Mouse (Mus musculus) heart, embryonic 12.5 days (tissue): Measurements from ENCODE around the gene Rtn1. TPM values are rescaled to one million over a fixed set of nuclear protein-coding genes. Genes with fewer than 3 reads are reported as not detected.

Source experiments
- ATAC-seq: fragments of 200-750 bp; cut with Nextera tagmentation; 2 replicates; pipeline ENCODE4 v1.8.0; 2017; ENCODE audit warnings: moderate TSS enrichment, moderate library complexity; ENCODE audit not compliant: insufficient number of reproducible peaks, low FRiP score
- H3K27ac ChIP-seq: fragments of 300-500 bp; sonication (generic); 2 replicates; pipeline ENCODE4 v1.5.1; 2016; ENCODE audit warnings: mild to moderate bottlenecking, moderate library complexity; ENCODE audit not compliant: poor library complexity, severe bottlenecking
- H3K27me3 ChIP-seq: fragments of 300-500 bp; sonication (generic); replicated peaks from 2 replicates; pipeline ENCODE4 v1.6.1; 2016; ENCODE audit warnings: mild to moderate bottlenecking, moderate library complexity
- H3K36me3 ChIP-seq: fragments of 300-500 bp; sonication (generic); 2 replicates; pipeline ENCODE4 v1.6.1; 2016; ENCODE audit warnings: mild to moderate bottlenecking, moderate library complexity
- H3K4me1 ChIP-seq: fragments of 300-500 bp; sonication (generic); replicated peaks from 2 replicates; pipeline ENCODE4 v1.6.1; 2016; ENCODE audit warnings: mild to moderate bottlenecking
- H3K4me2 ChIP-seq: fragments of 300-500 bp; sonication (generic); 2 replicates; pipeline ENCODE4 v1.6.1; 2016; ENCODE audit warnings: mild to moderate bottlenecking, moderate library complexity
- H3K4me3 ChIP-seq: fragments of 300-500 bp; sonication (generic); 2 replicates; pipeline ENCODE4 v1.5.1; 2016; ENCODE audit warnings: mild to moderate bottlenecking
- H3K9ac ChIP-seq: fragments of 300-500 bp; sonication (generic); 2 replicates; pipeline ENCODE4 v1.6.1; 2016; ENCODE audit warnings: mild to moderate bottlenecking, moderate library complexity
- H3K9me3 ChIP-seq: fragments of 300-500 bp; sonication (generic); replicated peaks from 2 replicates; pipeline ENCODE4 v1.6.1; 2016; ENCODE audit warnings: mild to moderate bottlenecking, moderate library complexity
- whole genome bisulfite sequencing: fragments of 180-500 bp; shearing (Covaris S2); methylation state at CpG from one replicate; pipeline ENCODE4 v1.1.7; 2016; 5-methylcytosine and 5-hydroxymethylcytosine counted together
- polyA plus RNA-seq: library from polyadenylated mRNA; unstranded; fragments of >200 nt; fragmentation: Nextera tagmentation; extraction: Ambion mirVana; gene quantifications from 2 replicates; pipeline ENCODE4 v1.2.1, GENCODE M21; 2016

Rtn1 gene
- polyA plus RNA-seq, 1 experiment from 2014 or later = 18.4 TPM

DNA sequence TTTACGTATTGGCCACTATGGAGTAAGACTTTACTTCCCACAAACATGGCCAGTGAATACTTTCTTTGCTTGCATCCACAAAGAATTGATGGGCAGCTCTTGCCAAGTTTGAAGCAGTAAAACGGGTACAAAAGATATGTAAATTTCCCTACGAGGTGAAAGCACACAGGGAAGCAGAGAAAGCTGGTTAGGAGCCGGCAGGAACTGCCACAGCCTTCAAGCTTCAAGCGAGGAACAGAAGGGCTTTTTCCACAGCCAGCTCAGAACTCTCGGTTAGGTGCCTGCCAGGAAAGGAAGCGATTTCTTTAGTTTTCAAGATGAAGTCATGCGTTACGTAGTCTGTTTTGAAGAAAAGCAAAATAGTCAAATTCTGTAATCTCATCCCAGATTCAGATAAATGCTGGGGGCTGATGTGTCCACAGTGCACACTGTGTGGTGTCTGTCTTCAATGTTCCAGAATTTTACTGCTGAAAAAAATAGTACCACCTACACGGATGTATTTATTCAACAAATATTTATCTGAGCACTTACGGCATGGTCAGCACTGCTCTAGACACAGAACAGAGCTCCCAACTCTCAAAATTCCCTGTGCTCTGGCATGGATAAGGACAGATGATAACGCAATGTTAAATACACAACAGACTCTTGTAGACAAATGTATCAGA lies 169.5 kb downstream of the Rtn1 start:
- Histone ChIP-seq H3K27ac (peak overlapping the region; percentile 56), H3K4me1 (peaks cover 20% of the 10 kb centered on the region), H3K27me3 (peaks cover 41% of the 10 kb centered on the region), H3K4me3 (no peak overlapping the region), H3K4me2 (no peak overlapping the region; the same call in 1 of the 2 replicates), H3K9ac (no peak overlapping the region), H3K36me3 (no peaks in the 10 kb centered on the region), H3K9me3 (no peaks in the 10 kb centered on the region)
- 41% methylated on average over 12 of the region's 12 CpGs for WGBS
- peak; percentile 73 for ATAC-seq

DNA sequence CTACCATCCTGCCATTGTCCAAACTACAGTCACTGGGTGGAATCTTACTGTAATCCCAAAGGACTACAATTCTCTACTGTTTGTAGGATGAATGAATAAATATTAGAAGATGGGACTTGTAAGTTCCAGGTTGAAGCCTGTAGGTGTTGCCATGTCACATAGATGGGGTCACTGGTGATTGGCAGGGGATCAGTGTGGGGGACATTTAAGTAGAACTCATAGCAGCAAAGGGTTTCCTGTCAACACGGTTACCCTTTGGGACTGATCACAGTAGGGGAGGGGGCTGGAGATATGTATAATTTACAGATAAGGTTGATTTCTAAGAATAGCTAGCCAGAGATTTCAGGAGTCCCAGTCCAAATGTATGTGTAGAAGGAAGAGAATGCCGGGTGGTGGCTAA lies 171.6 kb downstream of the Rtn1 start:
- Histone ChIP-seq H3K27ac (no peak overlapping the region), H3K36me3 (no peaks in the 10 kb centered on the region), H3K4me1 (peaks cover 20% of the 10 kb centered on the region), H3K4me2 (peak overlapping the region; percentile 78), H3K9ac (no peak overlapping the region), H3K9me3 (no peaks in the 10 kb centered on the region), H3K27me3 (peaks cover 48% of the 10 kb centered on the region), H3K4me3 (0 out of 2 replicates have a peak overlapping the region, but pooled peaks have one; percentile 45)
- 29% methylated on average over 2 of the region's 2 CpGs for WGBS
- ATAC-seq = no peak

DNA sequence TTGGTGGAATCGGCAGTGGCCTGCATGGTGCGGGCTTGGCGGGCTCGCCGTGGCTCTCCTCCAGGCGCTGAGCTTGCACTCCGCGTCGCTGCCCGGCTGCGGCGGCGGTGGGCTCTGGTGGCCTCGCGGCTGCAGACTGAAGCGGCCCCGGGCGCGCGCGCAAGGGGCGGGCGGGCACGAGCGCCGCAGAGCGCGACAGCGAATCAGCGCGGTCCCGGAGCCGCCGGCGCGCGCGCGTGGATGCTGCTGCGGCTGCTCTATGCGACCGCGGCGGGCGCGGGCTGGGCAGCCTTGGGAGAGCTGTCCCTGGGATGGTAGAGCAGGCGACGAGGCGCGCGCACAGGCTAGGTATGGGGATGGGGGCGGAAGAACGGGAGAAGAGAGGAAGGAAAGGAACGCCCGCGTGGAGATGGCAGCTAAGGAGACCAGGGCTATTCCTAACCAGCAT lies 172.3 kb downstream of the Rtn1 start:
- peak overlapping the region; percentile 53 for H3K9ac ChIP-seq
- ATAC-seq = peak; percentile 67
- WGBS = 2% methylated on average over 56 of the region's 56 CpGs

DNA sequence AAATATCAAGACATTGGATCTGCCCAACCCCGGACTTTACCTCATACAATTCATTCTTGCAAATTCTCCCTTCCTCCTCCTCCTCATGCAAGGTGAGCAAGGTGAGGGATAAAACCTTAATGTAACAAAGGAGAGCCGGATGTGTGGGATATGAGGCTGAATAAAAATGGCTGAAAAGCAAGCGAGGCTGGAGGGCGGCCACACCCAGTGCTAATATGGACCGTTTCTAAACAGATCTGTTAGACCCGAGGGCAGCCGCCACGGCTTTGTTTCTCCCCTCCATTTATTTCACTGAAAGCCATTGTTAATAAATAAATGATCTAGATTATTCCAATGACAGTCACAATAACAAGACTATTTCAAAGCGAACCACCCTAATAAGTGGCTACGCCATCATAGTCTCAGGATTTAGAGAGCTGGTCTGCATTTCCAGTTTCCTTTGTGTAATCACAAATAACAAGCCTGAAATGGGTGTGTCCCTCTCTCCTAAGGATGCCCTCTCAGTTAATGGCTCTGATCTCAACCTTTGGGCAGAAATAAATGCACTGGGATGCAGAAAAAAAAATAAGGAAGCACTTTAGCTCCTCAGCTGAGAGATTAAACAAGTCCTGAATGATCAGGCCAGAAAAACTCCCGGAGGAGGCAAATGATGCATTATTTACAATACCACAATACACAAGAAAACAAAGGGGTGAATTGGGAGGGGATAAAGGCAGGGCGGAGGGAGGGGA lies 173.1 kb downstream of the Rtn1 start:
- Histone ChIP-seq H3K4me3 (peak overlapping the region; percentile 45), H3K27ac (no peak overlapping the region), H3K4me1 (peaks cover 20% of the 10 kb centered on the region), H3K27me3 (peaks cover 48% of the 10 kb centered on the region), H3K9ac (0 out of 2 replicates have a peak overlapping the region, but pooled peaks have one; percentile 53), H3K4me2 (peak overlapping the region; percentile 78), H3K9me3 (no peaks in the 10 kb centered on the region), H3K36me3 (no peaks in the 10 kb centered on the region)
- WGBS = 57% methylated on average over 12 of the region's 12 CpGs
- no peak for ATAC-seq

More for the DNA sequence above, 172.3 kb downstream of the Rtn1 start:
- no peak overlapping the region for H3K27ac ChIP-seq
- H3K9me3 ChIP-seq = no peaks in the 10 kb centered on the region
- peaks cover 20% of the 10 kb centered on the region for H3K4me1 ChIP-seq
- H3K27me3 ChIP-seq = peaks cover 48% of the 10 kb centered on the region
- H3K4me3 ChIP-seq = peak overlapping the region; percentile 45
- H3K36me3 ChIP-seq = no peaks in the 10 kb centered on the region
- H3K4me2 ChIP-seq = peak overlapping the region; percentile 78

DNA sequence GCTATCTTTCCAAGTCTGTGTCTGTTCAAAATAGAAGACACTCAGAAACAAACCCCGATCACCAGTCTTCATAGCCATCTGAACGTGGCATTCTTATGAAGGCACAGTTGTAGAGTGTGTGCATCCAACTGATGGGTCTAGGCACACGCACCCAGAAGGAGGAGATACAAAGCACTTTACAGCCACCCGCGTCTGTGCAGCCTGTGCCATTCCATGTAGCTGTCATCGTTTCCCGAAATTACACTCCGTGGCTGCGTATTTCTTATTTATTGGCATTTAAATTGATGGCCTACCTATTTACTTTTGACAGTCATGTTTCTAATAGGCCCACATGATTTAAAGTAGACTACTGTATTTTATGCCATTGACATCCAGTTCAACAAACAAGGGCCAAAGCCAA lies 173.9 kb downstream of the Rtn1 start:
- no peak for ATAC-seq
- Histone ChIP-seq H3K36me3 (no peaks in the 10 kb centered on the region), H3K9me3 (no peaks in the 10 kb centered on the region), H3K9ac (no peak overlapping the region), H3K4me2 (no peak overlapping the region), H3K27me3 (peaks cover 45% of the 10 kb centered on the region), H3K4me3 (no peak overlapping the region), H3K27ac (no peak overlapping the region), H3K4me1 (peaks cover 20% of the 10 kb centered on the region)
- WGBS = 91% methylated on average over 9 of the region's 9 CpGs

DNA sequence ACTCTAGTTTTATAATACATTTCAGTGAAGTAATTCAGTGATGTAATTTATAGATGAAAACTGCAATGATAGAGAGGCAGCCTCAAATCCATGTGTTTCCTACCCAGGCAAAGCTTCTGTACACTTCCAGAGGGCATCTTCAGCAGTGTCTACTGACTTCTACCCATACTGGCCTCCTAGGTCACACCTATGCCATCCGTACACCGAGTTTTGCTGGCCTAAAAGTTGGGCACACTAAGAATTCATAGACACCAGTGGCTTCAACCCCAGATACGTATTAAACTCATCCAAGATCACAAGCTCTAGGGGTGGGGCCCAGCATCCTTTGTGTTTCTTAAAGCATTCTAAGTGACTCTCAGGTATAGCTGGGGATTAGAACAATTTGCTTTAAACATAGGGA lies 174.7 kb downstream of the Rtn1 start:
- Histone ChIP-seq H3K27ac (no peak overlapping the region), H3K27me3 (peaks cover 45% of the 10 kb centered on the region), H3K9ac (no peak overlapping the region), H3K4me3 (no peak overlapping the region), H3K9me3 (no peaks in the 10 kb centered on the region), H3K36me3 (no peaks in the 10 kb centered on the region), H3K4me1 (peaks cover 15% of the 10 kb centered on the region), H3K4me2 (no peak overlapping the region)
- no peak for ATAC-seq
- WGBS = 81% methylated on average over 3 of the region's 3 CpGs

- H3K27ac ChIP-seq = no peak overlapping the region
- no peaks in the 10 kb centered on the region for H3K36me3 ChIP-seq
- H3K9ac ChIP-seq = no peak overlapping the region
- peaks cover 40% of the 10 kb centered on the region for H3K27me3 ChIP-seq
- 82% methylated on average over 19 of the region's 19 CpGs for WGBS
- peaks cover 10% of the 10 kb centered on the region for H3K4me1 ChIP-seq
- H3K4me3 ChIP-seq = no peak overlapping the region
- no peaks in the 10 kb centered on the region for H3K9me3 ChIP-seq
- ATAC-seq = no peak
- no peak overlapping the region for H3K4me2 ChIP-seq
These were observed 175.7 kb downstream of the Rtn1 start for GRCm38 (mm10) chr12:72232826-72233790.

GRCm38 (mm10) chr12:72232176-72232575 lies 176.7 kb downstream of the Rtn1 start:
- 78% methylated on average over 3 of the region's 3 CpGs for WGBS
- H3K27me3 ChIP-seq = peaks cover 31% of the 10 kb centered on the region
- H3K4me1 ChIP-seq = peaks cover 4% of the 10 kb centered on the region
- H3K4me2 ChIP-seq = no peak overlapping the region
- no peak for ATAC-seq
- H3K4me3 ChIP-seq = no peak overlapping the region
- H3K9me3 ChIP-seq = no peaks in the 10 kb centered on the region
- no peaks in the 10 kb centered on the region for H3K36me3 ChIP-seq
- no peak overlapping the region for H3K27ac ChIP-seq
- H3K9ac ChIP-seq = no peak overlapping the region

DNA sequence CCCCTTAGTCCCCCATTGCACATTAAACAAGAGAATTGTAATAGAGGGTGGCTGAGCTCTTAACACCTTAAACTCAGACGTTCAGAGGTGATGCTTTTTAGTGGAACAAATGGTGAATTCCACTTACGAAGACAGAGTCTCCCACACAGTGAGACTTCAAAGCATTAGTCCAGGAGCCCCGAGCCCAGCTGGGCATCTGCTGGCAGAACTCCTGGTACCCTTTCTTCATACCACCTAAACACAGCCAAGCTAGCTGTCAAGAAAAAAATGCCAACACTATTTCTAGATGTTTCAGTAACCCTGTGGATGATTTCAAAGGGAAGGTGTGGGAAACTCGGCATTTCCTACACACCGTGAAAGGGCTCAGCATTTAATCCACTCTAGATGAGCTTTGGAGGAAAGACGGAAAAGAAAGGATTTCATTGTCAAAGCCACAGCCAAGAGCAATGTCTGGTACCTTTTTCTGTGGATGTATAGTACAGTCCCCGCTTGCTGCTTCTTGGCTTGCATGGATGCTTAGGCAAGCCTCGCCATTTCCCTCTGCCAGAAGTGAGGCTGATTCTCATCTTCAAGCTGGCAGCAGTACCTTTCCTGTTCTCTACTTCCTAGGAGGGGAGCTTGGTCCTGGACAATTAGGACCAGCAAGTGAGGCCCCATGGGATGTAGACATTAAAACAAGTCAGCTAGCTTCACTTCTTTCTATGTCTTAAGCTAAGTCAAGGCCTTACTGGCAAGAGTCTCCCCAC lies 179.2 kb downstream of the Rtn1 start:
- Histone ChIP-seq H3K27ac (no peak overlapping the region), H3K4me1 (no peaks in the 10 kb centered on the region), H3K27me3 (peaks cover 13% of the 10 kb centered on the region), H3K36me3 (no peaks in the 10 kb centered on the region), H3K4me3 (no peak overlapping the region), H3K9me3 (no peaks in the 10 kb centered on the region), H3K9ac (no peak overlapping the region), H3K4me2 (no peak overlapping the region)
- no peak for ATAC-seq
- WGBS = 72% methylated on average over 8 of the region's 8 CpGs

- Histone ChIP-seq H3K27ac (no peak overlapping the region), H3K9me3 (no peaks in the 10 kb centered on the region), H3K27me3 (0 out of 2 replicates have a peak, but pooled peaks cover 4% of the 10 kb centered on the region), H3K36me3 (no peaks in the 10 kb centered on the region), H3K9ac (no peak overlapping the region), H3K4me3 (no peak overlapping the region), H3K4me1 (no peaks in the 10 kb centered on the region), H3K4me2 (no peak overlapping the region)
- no peak for ATAC-seq
- WGBS = 73% methylated on average over 6 of the region's 6 CpGs
These were observed 181.1 kb downstream of the Rtn1 start for GRCm38 (mm10) chr12:72227731-72228130.
